Mouse (Mus musculus): Measurements from ENCODE around the gene Pitpnm3. TPM values are rescaled to one million over a fixed set of nuclear protein-coding genes. Genes with fewer than 3 reads are reported as not detected.

Gene Pitpnm3
- polyA plus RNA-seq, 1 experiment from 2014 or later: 0.35 TPM

DNA sequence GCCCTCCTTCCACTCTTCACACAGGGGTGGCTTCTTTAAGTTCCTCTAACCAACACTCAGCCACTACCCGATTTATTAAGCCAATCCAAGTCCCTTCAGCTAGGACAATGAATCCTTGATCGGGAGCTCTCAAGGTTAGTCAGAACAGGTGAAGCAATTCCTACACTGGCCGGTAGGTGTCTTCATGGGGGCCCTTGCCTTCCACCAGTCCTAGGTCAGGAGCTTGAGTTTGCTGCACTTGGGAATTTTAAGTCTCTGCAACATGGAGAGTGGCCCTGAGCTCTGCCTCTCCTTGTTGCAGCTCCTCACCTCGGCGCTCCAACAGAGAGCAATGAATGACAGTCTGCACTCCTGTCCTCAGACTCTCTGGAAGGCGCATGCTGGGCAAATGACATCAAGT is 69.2 kb downstream of the Pitpnm3 start:
- Histone ChIP-seq H3K4me3 (ENCODE audit: low read length) (no peak overlapping the region), H3K4me1 (ENCODE audit: control insufficient read depth, insufficient read depth, low read length) (no peaks in the 10 kb centered on the region), H3K36me3 (ENCODE audit: control insufficient read depth, insufficient read depth, low read length) (no peaks in the 10 kb centered on the region), H3K9me3 (ENCODE audit: control insufficient read depth, low read length) (no peaks in the 10 kb centered on the region), H3K27me3 (replicated peaks; ENCODE audit: control insufficient read depth, insufficient read depth, low read length) (no peaks in the 10 kb centered on the region; the same call in 1 of the 2 replicates), H3K27ac (ENCODE audit: low read length) (no peak overlapping the region), H3K4me2 (ENCODE audit: low read depth, low read length) (no peak overlapping the region), H3K9ac (ENCODE audit: low read depth, low read length) (no peak overlapping the region)
- ATAC-seq: no peak
- 40% methylated on average over 6 of the region's 6 CpGs for WGBS

DNA sequence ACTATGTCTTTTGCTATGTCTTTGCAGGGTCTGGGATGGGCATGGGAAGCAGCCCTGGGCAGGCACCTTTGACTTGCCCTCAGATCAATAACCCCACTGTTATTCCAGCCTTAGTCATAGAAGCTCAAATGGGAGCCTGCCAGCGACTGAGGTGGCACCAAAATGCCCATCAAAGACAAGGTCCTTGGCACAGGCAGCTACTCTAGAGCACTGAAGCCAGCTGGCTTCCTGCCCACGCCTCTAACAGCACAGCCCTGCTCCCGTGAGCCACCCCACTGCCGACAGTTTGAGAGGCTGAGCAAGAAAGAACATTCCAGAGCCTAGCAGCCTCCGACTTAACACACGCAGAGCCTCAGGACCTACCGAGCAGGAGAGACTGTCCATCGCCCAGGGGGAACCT is 70.5 kb downstream of the Pitpnm3 start:
- Histone ChIP-seq H3K36me3 (ENCODE audit: control insufficient read depth, insufficient read depth, low read length) (no peaks in the 10 kb centered on the region), H3K9me3 (ENCODE audit: control insufficient read depth, low read length) (no peaks in the 10 kb centered on the region), H3K4me3 (ENCODE audit: low read length) (no peak overlapping the region), H3K27ac (ENCODE audit: low read length) (no peak overlapping the region), H3K27me3 (replicated peaks; ENCODE audit: control insufficient read depth, insufficient read depth, low read length) (no peaks in the 10 kb centered on the region; the same call in 1 of the 2 replicates), H3K4me2 (ENCODE audit: low read depth, low read length) (no peak overlapping the region), H3K4me1 (ENCODE audit: control insufficient read depth, insufficient read depth, low read length) (no peaks in the 10 kb centered on the region), H3K9ac (ENCODE audit: low read depth, low read length) (no peak overlapping the region)
- no peak for ATAC-seq
- 79% methylated on average over 8 of the region's 8 CpGs for WGBS

DNA sequence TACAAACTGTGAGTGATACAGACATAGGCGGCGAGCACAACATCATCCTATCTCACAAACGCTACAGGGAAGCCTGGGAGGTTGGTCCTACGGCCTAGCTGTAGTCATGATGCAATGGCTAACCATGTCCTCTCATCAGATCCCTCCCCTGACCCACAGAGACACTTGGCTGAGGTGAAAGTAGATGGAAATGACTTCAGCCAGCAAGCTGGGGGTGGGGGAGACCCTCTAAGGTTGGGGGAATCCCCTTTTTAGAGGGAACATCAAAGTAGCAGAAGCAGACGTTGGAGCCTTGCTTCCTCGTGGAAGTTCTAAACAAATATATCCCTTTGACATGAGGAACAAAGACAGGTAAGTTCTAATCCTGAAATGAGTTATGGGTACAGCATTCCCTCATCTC is 71.2 kb downstream of the Pitpnm3 start:
- Histone ChIP-seq H3K36me3 (ENCODE audit: control insufficient read depth, insufficient read depth, low read length) (no peaks in the 10 kb centered on the region), H3K27ac (ENCODE audit: low read length) (no peak overlapping the region), H3K4me2 (ENCODE audit: low read depth, low read length) (no peak overlapping the region), H3K27me3 (replicated peaks; ENCODE audit: control insufficient read depth, insufficient read depth, low read length) (no peaks in the 10 kb centered on the region; the same call in 1 of the 2 replicates), H3K4me1 (ENCODE audit: control insufficient read depth, insufficient read depth, low read length) (no peaks in the 10 kb centered on the region), H3K9ac (ENCODE audit: low read depth, low read length) (no peak overlapping the region), H3K4me3 (ENCODE audit: low read length) (no peak overlapping the region), H3K9me3 (ENCODE audit: control insufficient read depth, low read length) (no peaks in the 10 kb centered on the region)
- WGBS: 75% methylated on average over 6 of the region's 6 CpGs
- no peak for ATAC-seq

DNA sequence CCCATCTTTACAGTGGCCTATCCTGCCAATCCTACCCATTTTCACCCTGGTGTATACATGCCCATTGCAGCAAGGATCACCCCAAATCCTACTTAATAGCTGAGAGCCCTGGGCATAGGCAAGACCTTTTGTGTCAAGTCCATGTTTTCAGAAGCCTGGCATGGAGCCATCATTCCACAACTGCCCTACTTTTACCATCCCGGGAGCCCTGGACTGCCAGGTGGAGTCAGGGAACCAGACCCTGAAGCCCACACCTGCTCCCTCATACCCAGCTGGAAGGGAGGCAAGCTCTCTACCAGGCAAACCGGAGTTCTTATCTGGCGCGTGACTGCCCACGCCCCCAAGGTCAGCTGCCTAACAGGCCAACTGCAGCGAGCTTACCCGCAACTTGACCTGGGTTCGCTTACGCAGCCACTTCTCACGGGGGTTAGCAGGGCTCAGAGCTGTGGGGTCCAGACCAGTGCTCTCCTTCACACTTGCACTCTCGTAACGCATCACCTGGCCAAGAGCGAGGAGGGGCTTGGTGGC is 74.4 kb downstream of the Pitpnm3 start:
- WGBS: 64% methylated on average over 13 of the region's 13 CpGs
- no peak for ATAC-seq
- Histone ChIP-seq H3K4me1 (ENCODE audit: control insufficient read depth, insufficient read depth, low read length) (no peaks in the 10 kb centered on the region), H3K9ac (ENCODE audit: low read depth, low read length) (no peak overlapping the region), H3K4me2 (ENCODE audit: low read depth, low read length) (no peak overlapping the region), H3K4me3 (ENCODE audit: low read length) (no peak overlapping the region), H3K36me3 (ENCODE audit: control insufficient read depth, insufficient read depth, low read length) (no peaks in the 10 kb centered on the region), H3K27ac (ENCODE audit: low read length) (no peak overlapping the region), H3K27me3 (replicated peaks; ENCODE audit: control insufficient read depth, insufficient read depth, low read length) (no peaks in the 10 kb centered on the region), H3K9me3 (ENCODE audit: control insufficient read depth, low read length) (no peaks in the 10 kb centered on the region)

DNA sequence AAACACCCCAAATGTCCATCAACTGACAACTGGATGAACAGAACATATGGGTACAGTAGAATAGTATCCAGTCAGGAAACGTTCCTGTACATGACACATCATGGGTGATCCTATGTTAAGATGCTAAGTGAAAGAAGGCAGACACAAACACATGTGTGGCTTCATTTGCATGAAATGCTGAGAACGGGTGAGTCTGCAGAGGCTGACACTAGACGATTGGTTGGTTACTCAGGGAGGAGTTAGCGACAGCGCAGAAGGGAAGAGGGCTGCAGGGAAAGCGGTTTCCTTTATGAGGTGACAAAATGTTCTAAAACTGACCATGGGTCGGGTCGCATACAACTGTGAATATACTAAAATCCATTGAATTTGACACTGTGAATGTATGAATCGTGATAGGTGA is 75.2 kb downstream of the Pitpnm3 start:
- Histone ChIP-seq H3K4me1 (ENCODE audit: control insufficient read depth, insufficient read depth, low read length) (no peaks in the 10 kb centered on the region), H3K27me3 (replicated peaks; ENCODE audit: control insufficient read depth, insufficient read depth, low read length) (no peaks in the 10 kb centered on the region), H3K9me3 (ENCODE audit: control insufficient read depth, low read length) (no peaks in the 10 kb centered on the region), H3K4me3 (ENCODE audit: low read length) (no peak overlapping the region), H3K36me3 (ENCODE audit: control insufficient read depth, insufficient read depth, low read length) (no peaks in the 10 kb centered on the region), H3K4me2 (ENCODE audit: low read depth, low read length) (no peak overlapping the region), H3K9ac (ENCODE audit: low read depth, low read length) (no peak overlapping the region), H3K27ac (ENCODE audit: low read length) (no peak overlapping the region)
- 72% methylated on average over 9 of the region's 9 CpGs for whole genome bisulfite sequencing
- no peak for ATAC-seq

DNA sequence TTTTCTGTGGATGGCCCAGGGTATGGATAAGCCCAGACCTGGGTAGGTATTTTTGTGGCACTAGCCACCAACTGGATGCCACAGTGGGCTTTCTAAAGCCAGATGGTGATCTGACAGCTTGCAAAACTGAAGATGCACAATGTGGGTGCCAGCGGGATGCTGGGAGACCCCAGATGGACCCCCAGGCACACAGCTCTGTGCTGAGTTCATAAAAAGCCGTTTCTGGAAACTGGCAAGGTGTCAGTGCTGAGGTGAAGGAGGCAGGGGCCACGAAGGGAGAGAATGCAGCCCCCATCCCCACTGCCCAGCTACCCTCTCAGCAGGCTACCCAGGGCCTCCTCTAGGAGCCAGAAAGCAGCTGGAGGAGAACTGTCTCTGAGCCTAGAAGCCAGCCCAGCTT is 78.4 kb downstream of the Pitpnm3 start:
- whole genome bisulfite sequencing: 76% methylated on average over 3 of the region's 3 CpGs
- ATAC-seq: no peak
- Histone ChIP-seq H3K4me2 (ENCODE audit: low read depth, low read length) (no peak overlapping the region), H3K9me3 (ENCODE audit: control insufficient read depth, low read length) (no peaks in the 10 kb centered on the region), H3K27me3 (replicated peaks; ENCODE audit: control insufficient read depth, insufficient read depth, low read length) (no peaks in the 10 kb centered on the region), H3K4me3 (ENCODE audit: low read length) (no peak overlapping the region), H3K27ac (ENCODE audit: low read length) (no peak overlapping the region), H3K4me1 (ENCODE audit: control insufficient read depth, insufficient read depth, low read length) (no peaks in the 10 kb centered on the region), H3K9ac (ENCODE audit: low read depth, low read length) (no peak overlapping the region), H3K36me3 (ENCODE audit: control insufficient read depth, insufficient read depth, low read length) (no peaks in the 10 kb centered on the region)

DNA sequence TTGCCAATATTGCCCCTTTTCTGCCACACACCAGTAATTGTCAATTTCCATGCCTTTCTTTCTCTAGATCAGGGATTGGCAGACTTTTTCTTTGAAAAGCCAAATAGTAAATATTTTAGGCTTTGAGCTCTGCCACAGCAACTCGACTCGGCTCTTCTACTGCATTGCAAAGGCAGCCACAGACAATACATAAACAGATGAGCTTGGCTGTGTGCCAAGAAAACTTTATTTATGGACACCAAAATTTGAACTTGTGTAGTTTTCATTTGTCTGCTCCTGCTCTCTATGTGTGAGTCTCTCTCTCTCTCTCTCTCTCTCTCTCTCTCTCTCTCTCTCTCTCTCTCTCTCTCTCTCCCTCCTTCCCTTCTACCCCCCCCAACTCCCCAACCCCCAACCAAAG is 80.4 kb downstream of the Pitpnm3 start:
- ATAC-seq: no peak
- Histone ChIP-seq H3K4me1 (ENCODE audit: control insufficient read depth, insufficient read depth, low read length) (peaks cover 11% of the 10 kb centered on the region), H3K4me3 (ENCODE audit: low read length) (no peak overlapping the region), H3K36me3 (ENCODE audit: control insufficient read depth, insufficient read depth, low read length) (no peaks in the 10 kb centered on the region), H3K27me3 (replicated peaks; ENCODE audit: control insufficient read depth, insufficient read depth, low read length) (peaks cover 14% of the 10 kb centered on the region; the same call in 1 of the 2 replicates), H3K9me3 (ENCODE audit: control insufficient read depth, low read length) (no peaks in the 10 kb centered on the region), H3K27ac (ENCODE audit: low read length) (no peak overlapping the region), H3K4me2 (ENCODE audit: low read depth, low read length) (no peak overlapping the region), H3K9ac (ENCODE audit: low read depth, low read length) (no peak overlapping the region)
- WGBS: 30% methylated on average over 2 of the region's 2 CpGs

DNA sequence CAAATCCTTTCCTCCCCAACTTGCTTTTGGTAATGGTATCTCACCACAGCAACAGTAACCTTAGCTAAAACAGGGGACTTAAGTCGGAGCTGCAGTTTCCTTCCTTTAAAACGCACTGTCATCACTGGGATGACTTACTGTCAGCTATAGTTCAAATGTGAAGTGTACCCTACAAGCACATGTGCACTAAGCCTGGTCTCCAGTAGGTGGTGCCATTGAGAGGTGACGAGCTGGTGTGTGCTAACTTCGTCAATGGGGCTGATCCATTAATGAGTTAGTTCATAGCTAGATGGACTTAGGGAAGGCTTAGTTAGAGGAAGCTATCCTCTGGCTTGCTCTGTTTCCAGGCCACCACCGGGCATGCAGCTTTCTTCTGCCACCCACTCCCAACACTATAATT is 82.9 kb downstream of the Pitpnm3 start:
- ATAC-seq: no peak
- no peak overlapping the region for H3K4me2 ChIP-seq (ENCODE audit: low read depth, low read length)
- no peak overlapping the region for H3K9ac ChIP-seq (ENCODE audit: low read depth, low read length)
- 18% methylated on average over 5 of the region's 5 CpGs for WGBS
- no peaks in the 10 kb centered on the region for H3K36me3 ChIP-seq (ENCODE audit: control insufficient read depth, insufficient read depth, low read length)
- no peak overlapping the region for H3K27ac ChIP-seq (ENCODE audit: low read length)
- no peaks in the 10 kb centered on the region for H3K9me3 ChIP-seq (ENCODE audit: control insufficient read depth, low read length)
- H3K4me1 ChIP-seq (ENCODE audit: control insufficient read depth, insufficient read depth, low read length): peaks cover 14% of the 10 kb centered on the region
- H3K4me3 ChIP-seq (ENCODE audit: low read length): no peak overlapping the region
- peaks cover 14% of the 10 kb centered on the region for H3K27me3 ChIP-seq (replicated peaks; ENCODE audit: control insufficient read depth, insufficient read depth, low read length)

DNA sequence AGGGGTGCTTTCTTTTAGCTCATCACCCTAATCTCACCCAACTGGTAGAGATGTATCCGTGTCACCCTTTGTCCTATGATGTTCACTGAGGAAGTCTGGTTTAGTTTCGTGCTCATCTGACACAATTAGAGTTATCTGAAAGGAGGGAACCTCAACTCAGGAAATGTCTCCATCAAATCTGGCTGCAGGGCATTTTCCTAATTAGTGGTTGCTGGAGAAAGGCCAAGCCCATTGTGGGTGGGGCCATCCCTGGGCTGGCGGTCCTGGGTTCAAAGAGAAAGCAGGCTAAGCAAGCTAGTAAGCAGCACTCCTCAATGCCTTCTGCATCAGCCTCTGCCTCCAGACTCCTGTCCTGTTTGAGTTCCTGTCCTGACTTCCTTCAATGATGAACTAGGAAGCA is 83.4 kb downstream of the Pitpnm3 start:
- no peak overlapping the region for H3K27ac ChIP-seq (ENCODE audit: low read length)
- no peaks in the 10 kb centered on the region for H3K9me3 ChIP-seq (ENCODE audit: control insufficient read depth, low read length)
- H3K27me3 ChIP-seq (replicated peaks; ENCODE audit: control insufficient read depth, insufficient read depth, low read length): peaks cover 14% of the 10 kb centered on the region
- 64% methylated on average over 3 of the region's 3 CpGs for WGBS
- H3K4me1 ChIP-seq (ENCODE audit: control insufficient read depth, insufficient read depth, low read length): peaks cover 14% of the 10 kb centered on the region
- no peaks in the 10 kb centered on the region for H3K36me3 ChIP-seq (ENCODE audit: control insufficient read depth, insufficient read depth, low read length)
- no peak overlapping the region for H3K4me2 ChIP-seq (ENCODE audit: low read depth, low read length)
- no peak overlapping the region for H3K4me3 ChIP-seq (ENCODE audit: low read length)
- no peak overlapping the region for H3K9ac ChIP-seq (ENCODE audit: low read depth, low read length)
- ATAC-seq: no peak
